Mouse (Mus musculus) c-Kit-positive CD71-negative TER-119-negative erythroid progenitor cells, embryonic 14.5 days (primary cell): ENCODE data around the gene H3f3b.
A peak's percentile ranks its signal among the peaks of the same experiment; 100 is the strongest.
"Not testable (repeated sequence)": the region's sequence is repeated elsewhere in the genome, so short reads cannot be mapped to it uniquely, and the experiment has no call there.

Experiments used
- DNase-seq: peaks from one replicate; pipeline ENCODE4 v3.0.0-alpha.2; 2013; ENCODE audit warnings: low read depth

The H3f3b gene

GRCm38 (mm10) chr11:116049610-116050009 lies 21.8 kb upstream of the H3f3b start:
- no peak for DNase-seq

GRCm38 (mm10) chr11:116045173-116045572 lies 17.4 kb upstream of the H3f3b start:
- DNase-seq = no peak

DNA sequence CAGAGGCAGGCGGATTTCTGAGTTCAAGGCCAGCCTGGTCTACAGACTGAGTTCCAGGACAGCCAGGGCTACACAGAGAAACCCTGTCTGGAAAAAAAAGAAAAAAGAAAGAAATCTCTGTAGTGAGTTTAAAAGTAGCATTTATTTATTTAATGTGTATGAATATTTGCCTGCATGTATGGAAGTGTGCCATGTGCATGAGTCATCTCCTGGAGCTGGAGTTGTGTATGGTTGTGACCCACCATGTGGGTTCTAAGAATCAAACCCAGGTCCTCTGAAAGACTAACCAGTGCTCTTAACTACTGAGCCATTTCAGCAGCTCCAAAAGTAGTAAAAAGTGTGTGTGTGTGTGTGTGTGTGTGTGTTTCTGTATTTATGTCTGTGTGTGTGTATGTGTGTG lies 15.5 kb upstream of the H3f3b start:
- no peak for DNase-seq

- DNase-seq = no peak
Measured at GRCm38 (mm10) chr11:116042372-116043138, 14.8 kb upstream of the H3f3b start.

- no peak for DNase-seq
Measured at GRCm38 (mm10) chr11:116041833-116042232, 14.1 kb upstream of the H3f3b start.

DNA sequence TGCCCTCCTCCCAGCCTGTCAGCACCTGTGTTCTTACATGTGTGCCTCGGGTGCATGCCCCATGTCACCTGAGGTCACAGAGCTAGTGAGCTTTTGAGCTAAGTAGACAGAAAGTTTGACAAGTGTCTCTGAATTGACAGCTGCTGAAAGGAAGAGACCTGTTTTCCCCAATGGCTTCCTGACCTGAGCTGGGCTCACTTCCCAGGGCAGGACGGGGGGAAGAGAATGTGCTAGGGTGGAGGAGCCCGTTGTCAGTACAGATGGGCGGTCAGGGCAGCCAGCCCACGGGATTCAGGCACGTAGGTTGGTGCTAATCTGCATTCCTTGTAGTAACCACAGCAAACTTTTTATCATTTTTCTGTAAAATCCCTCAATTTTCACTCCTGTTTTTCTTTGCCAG lies 12.8 kb upstream of the H3f3b start:
- no peak for DNase-seq

DNA sequence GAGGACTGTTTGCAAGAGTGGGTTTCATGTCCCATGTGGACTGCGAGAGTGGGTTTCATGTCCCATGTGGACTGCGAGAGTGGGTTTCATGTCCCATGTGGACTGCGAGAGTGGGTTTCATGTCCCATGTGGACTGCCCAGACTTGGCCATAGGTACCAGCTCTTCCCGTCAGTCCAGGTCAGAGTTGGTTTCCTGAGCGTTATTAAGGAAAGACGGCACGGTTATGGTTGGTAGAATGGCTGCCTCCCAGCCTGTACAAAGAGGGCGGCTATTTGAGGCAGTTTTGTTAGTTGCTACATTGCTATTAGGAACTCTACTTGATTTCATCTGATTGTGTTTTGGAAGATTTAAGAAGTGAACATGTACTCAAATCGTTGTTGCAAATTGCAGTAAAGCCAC lies 10.1 kb upstream of the H3f3b start:
- no peak for DNase-seq

DNA sequence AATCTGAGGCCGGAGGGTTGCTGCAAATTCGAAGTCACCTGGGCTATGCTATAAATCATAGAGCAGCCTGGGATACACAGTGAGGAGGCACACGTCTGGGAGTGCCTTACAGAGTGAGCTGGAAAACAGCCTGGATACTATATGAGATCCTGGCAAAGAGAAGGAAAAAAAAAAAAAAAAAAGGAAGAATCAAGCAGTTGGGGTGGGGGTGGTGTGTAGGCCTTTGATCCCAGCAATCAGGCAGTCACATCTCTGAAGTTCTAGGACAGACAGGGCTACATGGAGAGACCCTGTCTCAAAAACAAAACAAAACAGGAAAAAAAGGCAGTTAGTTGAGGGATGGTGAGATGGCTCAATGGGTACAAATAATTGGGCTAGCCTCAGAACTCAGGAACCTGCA lies 8.9 kb upstream of the H3f3b start:
- DNase-seq = no peak

- DNase-seq = no peak
Measured at GRCm38 (mm10) chr11:116034584-116034983, 6.8 kb upstream of the H3f3b start.

GRCm38 (mm10) chr11:116030898-116031845 lies 3.4 kb upstream of the H3f3b start:
- DNase-seq = no peak

DNA sequence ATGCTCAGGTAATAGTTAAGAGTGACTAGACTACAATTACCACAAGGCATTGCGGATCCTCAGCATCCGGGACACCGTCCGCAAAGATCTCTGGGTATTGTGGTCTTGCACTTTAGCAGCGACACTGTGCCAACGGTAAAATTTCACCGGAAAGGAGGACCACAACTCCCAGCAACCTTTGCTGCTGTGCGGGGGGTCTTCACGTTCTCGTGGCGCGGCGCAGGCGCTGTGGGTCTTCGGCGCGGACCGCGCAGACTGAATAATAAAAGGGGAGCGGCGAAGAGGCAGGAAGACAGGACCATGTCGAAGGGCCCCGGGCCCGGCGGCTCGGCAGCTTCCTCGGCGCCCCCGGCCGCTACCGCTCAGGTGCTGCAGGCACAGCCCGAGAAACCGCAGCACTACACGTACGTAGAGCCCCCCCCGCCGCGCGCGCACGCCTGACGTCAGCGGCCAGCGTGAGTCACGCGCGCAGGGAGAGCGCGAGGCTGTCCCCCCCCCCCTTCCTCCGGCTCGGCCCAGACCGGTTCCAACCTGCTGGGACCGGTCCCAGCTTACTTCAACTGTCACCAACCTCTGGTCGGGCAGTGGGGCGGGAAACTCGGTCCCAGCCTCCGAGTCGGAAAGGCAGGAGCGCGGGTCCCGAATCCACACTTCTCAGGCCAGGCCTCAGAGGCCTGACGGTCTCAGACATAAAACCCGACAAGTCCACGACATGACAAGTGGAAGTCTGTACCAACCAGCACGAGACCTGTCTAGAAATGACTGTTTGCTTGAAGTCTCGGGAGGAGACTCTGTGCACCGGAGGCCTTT lies 2.5 kb upstream of the H3f3b start, which contains the start of gene Unk:
Unk (plus strand) TSS at position 235 of the 810 bp plus-strand sequence.
- peak; percentile 93 for DNase-seq

DNA sequence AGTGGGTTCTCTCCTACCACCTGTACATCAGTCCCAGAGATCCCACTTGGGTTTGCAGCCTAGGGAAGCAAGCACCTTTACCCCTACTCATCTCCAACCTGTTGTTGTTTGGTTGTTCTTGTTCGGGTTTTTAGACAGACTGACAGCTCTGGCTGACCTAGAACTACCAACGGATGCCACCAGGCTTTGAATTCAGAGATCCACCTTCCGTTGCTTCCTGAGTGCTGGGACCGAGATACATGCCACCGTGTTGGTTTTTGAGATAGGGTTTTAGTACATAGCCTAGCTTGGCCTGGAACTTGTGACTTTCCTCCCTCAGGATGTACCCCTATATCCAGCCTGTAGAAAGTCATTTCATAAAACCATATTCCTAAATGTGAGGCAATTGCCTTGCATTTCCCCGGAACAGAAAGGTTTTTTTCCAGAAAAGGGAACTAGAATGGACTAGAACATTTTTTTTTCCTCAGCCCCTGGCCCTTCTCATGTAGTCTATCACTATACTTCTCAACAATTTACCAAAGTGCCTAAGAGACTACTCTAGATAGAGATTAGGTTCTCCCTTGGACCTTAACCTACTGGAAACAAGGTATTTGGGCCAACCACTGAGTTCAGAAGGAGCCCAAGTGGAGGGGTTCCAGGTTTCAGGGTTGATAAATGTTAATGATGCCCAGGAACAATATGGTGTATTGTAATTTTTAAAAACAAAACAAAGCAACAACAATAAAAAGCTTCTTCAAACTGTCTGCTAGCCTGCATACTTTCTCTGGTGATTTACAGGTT lies 1.5 kb upstream of the H3f3b start:
- DNase-seq = no peak

- DNase-seq = no peak
Measured at GRCm38 (mm10) chr11:116028177-116028865, 559 bp upstream of the H3f3b start.

DNA sequence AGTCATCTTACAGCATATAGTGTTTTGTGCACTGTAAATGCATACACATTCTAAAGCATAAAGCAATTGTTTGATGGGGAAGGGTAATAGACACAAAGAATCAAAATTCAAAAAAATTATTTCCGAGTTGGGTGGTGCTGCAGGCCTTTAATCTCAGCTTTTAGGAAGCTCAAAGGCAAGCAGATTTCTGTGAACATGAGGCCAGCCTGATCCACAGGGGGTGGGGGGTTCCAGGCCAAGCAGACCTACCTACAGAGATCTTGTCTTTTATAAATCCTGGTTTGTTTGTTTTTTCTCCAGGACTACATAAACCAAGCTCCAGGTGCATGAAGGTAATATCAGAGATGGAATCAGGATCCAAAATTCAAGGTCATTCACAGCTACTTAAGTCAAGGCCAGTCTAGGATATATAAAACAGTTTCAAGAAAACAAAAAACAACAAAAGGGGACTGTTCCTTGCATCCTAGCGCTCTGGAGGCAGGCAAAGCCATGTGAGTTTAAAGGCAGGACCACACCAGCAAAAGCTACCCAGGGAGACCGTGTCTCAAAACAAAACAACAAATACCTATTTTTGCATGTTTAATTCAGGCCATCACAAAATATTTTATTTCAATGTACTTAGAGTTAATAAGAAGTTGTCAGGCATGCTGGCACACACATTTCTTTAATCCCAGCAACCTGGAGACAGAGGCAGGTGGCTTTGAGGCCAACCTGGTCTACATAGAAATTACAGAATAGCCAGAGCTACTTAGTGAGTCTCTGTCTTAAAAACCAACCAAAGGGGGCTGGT lies 2.5 kb downstream of the H3f3b start:
- DNase-seq = no peak

- DNase-seq = peak; percentile 97
Measured at GRCm38 (mm10) chr11:116024356-116024808, 3.4 kb downstream of the H3f3b start.

DNA sequence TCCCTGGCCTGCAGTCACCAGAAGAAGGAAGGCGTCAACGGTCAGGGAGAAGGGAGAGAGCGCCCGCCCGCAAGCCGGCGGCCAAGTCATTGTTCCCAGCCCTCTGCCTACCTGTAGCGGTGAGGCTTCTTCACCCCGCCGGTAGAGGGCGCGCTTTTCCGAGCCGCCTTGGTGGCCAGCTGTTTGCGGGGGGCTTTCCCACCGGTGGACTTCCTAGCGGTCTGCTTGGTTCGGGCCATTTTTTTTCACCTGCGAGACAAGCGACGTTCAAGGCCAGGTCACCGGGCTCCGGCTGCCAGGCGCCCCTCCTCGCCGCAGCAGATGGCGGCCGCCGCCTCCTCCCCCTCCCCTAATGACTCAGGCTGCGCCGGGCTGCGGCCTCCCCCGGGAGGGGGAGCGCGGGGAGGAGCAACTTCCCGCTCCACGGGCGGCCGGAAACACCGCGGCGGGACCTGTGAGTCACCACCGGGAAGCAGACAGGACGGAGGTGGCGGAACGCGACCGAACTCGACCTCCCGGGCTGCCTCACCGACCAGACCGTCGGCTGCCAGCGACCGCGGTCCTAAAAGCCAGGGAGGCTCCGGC lies 3.9 kb downstream of the H3f3b start:
- peak; percentile 72 for DNase-seq

GRCm38 (mm10) chr11:116023074-116023770 lies 4.5 kb downstream of the H3f3b start:
- not testable (repeated sequence) for DNase-seq

GRCm38 (mm10) chr11:116022256-116022780 lies 5.4 kb downstream of the H3f3b start:
- no peak for DNase-seq
